Mouse (Mus musculus): ENCODE data around the gene Vopp1.
"Not testable (repeated sequence)": the region's sequence is repeated elsewhere in the genome, so short reads cannot be mapped to it uniquely, and the experiment has no call there.

Gene Vopp1

GRCm38 (mm10) chr6:57824422-57825258 lies at the start of gene Vopp1:
Vopp1 (minus strand) TSS chr6:57825159.
- DNase-seq (ENCODE audit: low spot score in 2 of 2), result peak; percentile 44 to 77

- DNase-seq (ENCODE audit: low spot score in 2 of 2), result peak in 1 of 2 experiments; percentile 18
These were observed 34.4 kb upstream of the Vopp1 start for GRCm38 (mm10) chr6:57859043-57860042.

GRCm38 (mm10) chr6:57851177-57851576 lies 26.2 kb upstream of the Vopp1 start:
- not testable (repeated sequence) for DNase-seq (ENCODE audit: low spot score in 2 of 2)

- no peak for DNase-seq (ENCODE audit: low spot score in 2 of 2)
These were observed 25.3 kb upstream of the Vopp1 start, which contains the start of gene Vmn1r21 for GRCm38 (mm10) chr6:57850286-57850685. Vmn1r21 (minus strand) TSS chr6:57850343.

- no peak for DNase-seq (ENCODE audit: low spot score in 2 of 2)
These were observed 14.9 kb upstream of the Vopp1 start for GRCm38 (mm10) chr6:57839693-57840408.

- no peak for DNase-seq (ENCODE audit: low spot score in 2 of 2)
These were observed 328 bp upstream of the Vopp1 start for GRCm38 (mm10) chr6:57825259-57825715.

- DNase-seq (ENCODE audit: low spot score in 2 of 2), result no peak
These were observed 1.5 kb downstream of the Vopp1 start for GRCm38 (mm10) chr6:57823461-57823860.

- DNase-seq (ENCODE audit: low spot score in 2 of 2), result no peak
These were observed 2.1 kb downstream of the Vopp1 start for GRCm38 (mm10) chr6:57822648-57823410.

GRCm38 (mm10) chr6:57814436-57814940 lies 10.5 kb downstream of the Vopp1 start:
- DNase-seq (ENCODE audit: low spot score in 2 of 2), result no peak

- no peak for DNase-seq (ENCODE audit: low spot score in 2 of 2)
These were observed 12.9 kb downstream of the Vopp1 start for GRCm38 (mm10) chr6:57811748-57812730.

- DNase-seq (ENCODE audit: low spot score in 2 of 2), result no peak
These were observed 19.5 kb downstream of the Vopp1 start for GRCm38 (mm10) chr6:57805218-57806069.

- DNase-seq (ENCODE audit: low spot score in 2 of 2), result no peak
These were observed 21.8 kb downstream of the Vopp1 start for GRCm38 (mm10) chr6:57803130-57803529.

- no peak for DNase-seq (ENCODE audit: low spot score in 2 of 2)
These were observed 26.0 kb downstream of the Vopp1 start for GRCm38 (mm10) chr6:57798986-57799385.

GRCm38 (mm10) chr6:57796853-57797423 lies 28.0 kb downstream of the Vopp1 start:
- DNase-seq (ENCODE audit: low spot score in 2 of 2), result no peak

- DNase-seq (ENCODE audit: low spot score in 2 of 2), result no peak
These were observed 29.1 kb downstream of the Vopp1 start for GRCm38 (mm10) chr6:57795835-57796234.

- DNase-seq (ENCODE audit: low spot score in 2 of 2), result not testable (repeated sequence)
These were observed 32.1 kb downstream of the Vopp1 start for GRCm38 (mm10) chr6:57792821-57793220.

- no peak for DNase-seq (ENCODE audit: low spot score in 2 of 2)
These were observed 34.4 kb downstream of the Vopp1 start for GRCm38 (mm10) chr6:57790542-57790941.

- DNase-seq (ENCODE audit: low spot score in 2 of 2), result no peak
These were observed 37.6 kb downstream of the Vopp1 start for GRCm38 (mm10) chr6:57787376-57787775.
